Mouse (Mus musculus): ENCODE data around the gene Hsf2. TPM values are rescaled to one million over a fixed set of nuclear protein-coding genes. Genes with fewer than 3 reads are reported as not detected.
"Not testable (repeated sequence)": the region's sequence is repeated elsewhere in the genome, so short reads cannot be mapped to it uniquely, and the experiment has no call there.

Gene Hsf2
- total RNA-seq, 2 experiments from 2014 or later, result 29.2 to 30.2 TPM

DNA sequence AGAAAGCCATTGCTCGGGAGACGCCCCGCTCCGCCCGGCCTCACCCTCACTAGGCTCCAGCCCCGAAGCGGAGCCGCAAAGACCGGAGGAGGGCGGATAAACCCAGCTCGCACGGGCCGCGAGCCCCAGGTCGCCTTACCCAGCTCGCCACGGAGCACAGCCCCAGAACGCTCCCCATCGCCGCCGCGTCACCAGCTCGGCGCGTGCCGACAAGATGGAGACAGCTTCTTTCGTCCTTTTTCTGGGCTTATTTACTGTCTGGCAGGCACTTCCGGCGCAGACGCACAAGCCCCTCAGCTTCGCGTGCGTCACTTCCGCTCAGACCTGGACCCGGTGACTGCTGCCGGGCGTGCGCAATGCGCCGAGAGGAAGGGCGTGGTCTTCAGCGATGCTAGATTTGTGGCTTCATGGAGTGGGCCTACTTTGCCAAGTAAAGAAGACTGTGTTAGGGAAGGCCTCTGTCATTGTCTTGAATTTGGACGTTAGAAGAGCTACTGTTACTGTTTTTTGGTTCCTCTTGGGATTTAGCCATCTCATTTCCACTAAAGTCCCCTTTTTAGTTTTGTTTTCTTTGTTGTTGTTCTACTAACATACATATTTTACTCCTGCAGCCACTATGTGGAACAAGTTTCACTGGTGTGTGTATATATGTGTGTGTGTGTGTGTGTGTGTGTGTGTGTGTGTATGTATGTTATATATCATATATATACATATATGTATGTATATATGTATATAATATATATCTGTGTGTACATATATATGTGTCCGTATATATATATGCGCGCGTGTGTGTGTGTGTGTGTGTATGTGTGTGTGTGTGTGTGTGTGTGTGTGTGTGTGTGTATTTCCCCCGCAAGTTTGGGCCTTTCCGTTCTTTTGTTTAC, 46.3 kb downstream of the Hsf2 start, which contains the start of gene Serinc1:
Gene Serinc1, minus strand, starts transcription at position 313 of the 884 bp plus-strand sequence.
- peak; percentile 94 for DNase-seq (ENCODE audit: extremely low spot score in 1 of 2, low spot score in 2 of 2)
- intact Hi-C loops (cut with DNase I), result loop anchor here (5.0 to 10.0 kb wide), 2 partner anchors 100 to 722 kb away; partner anchors contain the start of genes Gcc2 and Pkib
- Histone ChIP-seq H3K27ac (peak within 1 kb of the TSS; percentile 95), H3K4me3 (peak within 1 kb of the TSS; percentile 91)
- no peak for TF ChIP-seq CTCF (IDR thresholded peaks at IDR 0.05)

DNA sequence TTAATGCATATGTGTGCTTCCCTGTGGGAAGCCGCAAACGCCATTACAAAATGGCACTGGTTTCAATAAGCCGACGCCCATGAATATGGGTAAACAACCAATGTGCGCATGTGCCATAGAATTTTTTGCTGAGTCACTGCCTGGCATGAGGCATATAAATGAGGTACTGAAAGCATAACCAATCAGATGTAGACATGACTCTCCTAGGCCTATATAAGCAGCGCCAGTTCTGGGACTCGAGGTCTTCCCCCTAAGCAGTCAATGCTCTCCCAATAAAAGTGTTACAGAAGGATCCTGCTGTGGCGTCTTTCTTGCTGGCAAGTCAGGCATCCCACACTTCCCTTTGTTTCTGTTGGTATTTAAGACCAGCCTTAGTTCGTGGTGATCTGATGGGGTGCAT, 57.7 kb downstream of the Hsf2 start:
- H3K4me3 ChIP-seq; DNase-seq (ENCODE audit: extremely low spot score in 1 of 2, low spot score in 2 of 2); H3K27ac ChIP-seq: not testable (repeated sequence)
- intact Hi-C loops (cut with DNase I), result loop anchor here (10.0 kb wide), 1 partner anchor 181 kb away; no protein-coding TSS in a partner anchor

DNA sequence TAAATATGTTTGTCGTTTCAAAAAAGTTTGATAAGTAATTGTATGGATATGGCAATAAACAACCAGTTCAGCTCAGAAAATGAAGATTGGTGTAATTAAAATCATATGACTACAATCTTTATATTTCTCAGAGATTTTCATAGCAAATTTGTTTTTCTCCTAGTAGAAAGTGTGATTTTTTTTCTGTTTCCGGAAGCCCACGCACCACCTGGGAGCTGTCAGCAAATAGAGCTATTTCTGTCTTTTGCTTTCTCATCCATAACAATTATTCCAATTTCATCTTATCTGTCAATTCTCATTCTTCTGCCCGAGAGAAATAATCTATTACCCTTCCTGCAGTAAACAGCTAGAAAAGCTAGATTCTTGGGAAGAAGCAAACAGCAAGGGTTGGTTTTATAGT, 63.4 kb downstream of the Hsf2 start:
- H3K4me3 ChIP-seq, result no peak overlapping the region
- no peak for TF ChIP-seq CTCF (IDR thresholded peaks at IDR 0.05)
- intact Hi-C loops (cut with DNase I), result loop anchor here (10.0 kb wide), 1 partner anchor 175 kb away; no protein-coding TSS in a partner anchor
- H3K27ac ChIP-seq, result no peak overlapping the region
- no peak for DNase-seq (ENCODE audit: extremely low spot score in 1 of 2, low spot score in 2 of 2)

DNA sequence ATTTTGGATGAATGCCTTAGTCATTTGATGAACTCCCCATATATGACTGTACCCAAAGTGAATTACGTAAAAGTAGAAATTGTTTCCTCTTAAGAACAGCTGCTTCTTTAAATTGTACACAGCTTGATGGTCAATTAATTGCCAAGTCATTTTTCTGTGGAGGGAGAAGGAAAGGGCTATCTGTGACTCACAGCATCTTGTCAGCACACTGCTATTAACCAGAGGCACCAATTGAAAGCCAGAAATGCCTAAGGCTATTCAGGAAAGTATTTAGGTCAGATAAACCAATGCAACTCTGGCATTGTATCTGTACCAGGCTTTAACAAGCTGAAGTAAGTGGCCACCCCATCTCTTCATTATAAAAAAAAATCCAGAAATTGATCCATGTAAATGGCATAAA, 67.5 kb downstream of the Hsf2 start:
- no peak for DNase-seq (ENCODE audit: extremely low spot score in 1 of 2, low spot score in 2 of 2)
- Histone ChIP-seq H3K4me3 (no peak overlapping the region), H3K27ac (no peak overlapping the region)
- TF ChIP-seq CTCF (IDR thresholded peaks at IDR 0.05), result no peak
- intact Hi-C loops (cut with DNase I), result no loop called here

DNA sequence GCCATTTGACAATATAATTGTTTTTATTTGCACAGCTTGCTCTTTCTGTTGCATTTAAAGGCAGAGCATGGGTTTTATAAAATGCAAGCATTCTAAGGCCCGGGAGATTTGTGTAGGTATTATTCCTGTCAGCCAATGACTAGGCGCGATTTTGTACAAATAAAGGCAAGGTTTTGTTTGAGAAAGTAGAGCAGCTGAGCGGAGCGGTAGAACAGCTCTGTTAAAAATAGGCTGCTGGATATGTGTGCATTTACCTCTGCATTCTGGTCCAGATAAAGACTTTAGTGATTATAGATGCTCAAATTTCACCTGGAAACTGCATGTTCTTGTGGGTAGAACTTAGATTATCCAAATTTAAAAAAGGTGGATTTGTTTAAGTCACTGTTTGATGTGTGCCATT, 71.4 kb downstream of the Hsf2 start:
- H3K4me3 ChIP-seq, result no peak overlapping the region
- DNase-seq (ENCODE audit: extremely low spot score in 1 of 2, low spot score in 2 of 2), result no peak
- intact Hi-C loops (cut with DNase I), result no loop called here
- no peak for TF ChIP-seq CTCF (IDR thresholded peaks at IDR 0.05)
- no peak overlapping the region for H3K27ac ChIP-seq

Other genes with a start within 250 kb of the Hsf2 start
- 1,000 to 10,000 TPM in 1 of 2 experiments, 100 to 1,000 TPM in 1; 891 to 1,047 TPM for gene Serinc1, start 46.1 kb downstream of the Hsf2 start, total RNA-seq (2021)
- gene Pkib, start 145.6 kb downstream of the Hsf2 start, total RNA-seq (2021), result 10 to 100 TPM; 14.4 to 21.6 TPM

Measured in left cerebral cortex, adult 2 months (tissue).